Mouse (Mus musculus) liver, postnatal 0 days (tissue): ENCODE results near the gene Xylt1. TPM values are rescaled to one million over a fixed set of nuclear protein-coding genes. Genes with fewer than 3 reads are reported as not detected.
A peak's percentile ranks its signal among the peaks of the same experiment; 100 is the strongest.

Experiments
- ATAC-seq: fragments of 200-750 bp; cut with Nextera tagmentation; 2 replicates; pipeline ENCODE4 v1.8.0; 2017; ENCODE audit warnings: mild to moderate bottlenecking, moderate library complexity
- DNase-seq: peaks from one replicate; pipeline ENCODE4 v3.0.0-alpha.2; 2016
- H3K27ac ChIP-seq: fragments of 300-500 bp; sonication (generic); 2 replicates; pipeline ENCODE4 v1.5.1; 2014; ENCODE audit warnings: antibody characterized with exemption, moderate library complexity, mild to moderate bottlenecking, low read depth
- H3K27me3 ChIP-seq: fragments of 300-500 bp; sonication (generic); 2 replicates; pipeline ENCODE4 v1.6.1; 2014; ENCODE audit warnings: low read length, control low read depth, mixed read lengths; ENCODE audit not compliant: insufficient read depth
- H3K36me3 ChIP-seq: fragments of 300-500 bp; sonication (generic); replicated peaks from 2 replicates; pipeline ENCODE4 v1.6.1; 2014; ENCODE audit warnings: mild to moderate bottlenecking, control low read depth, low read length, moderate library complexity, mixed read lengths; ENCODE audit not compliant: insufficient read depth
- H3K4me1 ChIP-seq: fragments of 300-500 bp; sonication (generic); 2 replicates; pipeline ENCODE4 v1.6.1; 2014; ENCODE audit warnings: antibody characterized with exemption, mild to moderate bottlenecking, control low read depth; ENCODE audit not compliant: insufficient read depth
- H3K4me2 ChIP-seq: fragments of 300-500 bp; sonication (generic); 2 replicates; pipeline ENCODE4 v1.6.1; 2014; ENCODE audit warnings: low read depth, mild to moderate bottlenecking, low read length, moderate library complexity, mixed read lengths
- H3K4me3 ChIP-seq: fragments of 300-500 bp; sonication (generic); 2 replicates; pipeline ENCODE4 v1.5.1; 2014; ENCODE audit warnings: low read depth, low read length
- H3K9ac ChIP-seq: fragments of 300-500 bp; sonication (generic); replicated peaks from 2 replicates; pipeline ENCODE4 v1.6.1; 2014; ENCODE audit warnings: mild to moderate bottlenecking, moderate library complexity
- H3K9me3 ChIP-seq: fragments of 300-500 bp; sonication (generic); 2 replicates; pipeline ENCODE4 v1.6.1; 2016; ENCODE audit warnings: mild to moderate bottlenecking, control low read depth, low read length, mixed read lengths
- CTCF ChIP-seq: sonication (generic); IDR thresholded peaks from 2 replicates; pipeline ENCODE4 v1.5.1; 2016; ENCODE audit warnings: antibody characterized with exemption, low read depth
- EP300 ChIP-seq: IDR thresholded peaks from 2 replicates; pipeline ENCODE4 v1.6.1; 2016; ENCODE audit warnings: antibody characterized with exemption, low read depth, mild to moderate bottlenecking
- WGBS: fragments of 180-500 bp; shearing (Covaris S2); extraction: QIAGEN DNeasy Blood & Tissue Kit; methylation state at CpG from one replicate; pipeline ENCODE4 v1.1.7; 2014; ENCODE audit not compliant: insufficient replicate concordance; 5-methylcytosine and 5-hydroxymethylcytosine counted together
- polyA plus RNA-seq: library from polyadenylated mRNA; unstranded; fragments of >200 nt; fragmentation: Nextera tagmentation; extraction: Ambion mirVana; gene quantifications from 2 replicates; pipeline ENCODE4 v1.2.1, GENCODE M21; 2015

Xylt1 gene
- polyA plus RNA-seq, 1 experiment from 2014 or later: 0.31 TPM

DNA sequence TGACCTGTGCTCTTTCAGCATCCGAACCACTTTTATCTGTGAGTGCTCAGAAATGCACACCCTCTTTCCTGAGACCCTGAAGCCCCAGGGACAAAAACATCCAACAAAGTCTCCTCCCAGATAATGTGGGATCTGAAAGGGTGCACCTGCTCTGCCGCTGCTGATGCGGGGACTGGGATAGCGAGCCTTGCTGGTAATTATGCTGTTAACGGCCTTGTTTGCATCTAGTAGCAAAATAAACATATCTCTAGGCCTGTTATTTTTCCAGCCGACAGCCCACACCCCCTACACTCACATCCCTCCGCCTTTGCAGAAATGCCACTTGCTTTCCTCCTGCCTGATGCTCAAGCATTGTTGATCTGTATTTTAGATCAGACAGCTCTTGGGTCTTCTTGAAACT, 219.7 kb downstream of the Xylt1 start:
- no peaks in the 10 kb centered on the region for H3K4me1 ChIP-seq
- H3K9ac ChIP-seq: no peak overlapping the region
- 66% methylated on average over 7 of the region's 7 CpGs for WGBS
- H3K27me3 ChIP-seq: no peaks in the 10 kb centered on the region
- no peak for DNase-seq
- H3K27ac ChIP-seq: no peak overlapping the region
- ATAC-seq: no peak
- H3K4me2 ChIP-seq: no peak overlapping the region
- TF ChIP-seq EP300 (no peak), CTCF (no peak)
- H3K36me3 ChIP-seq: no peaks in the 10 kb centered on the region
- no peaks in the 10 kb centered on the region for H3K9me3 ChIP-seq
- no peak overlapping the region for H3K4me3 ChIP-seq

DNA sequence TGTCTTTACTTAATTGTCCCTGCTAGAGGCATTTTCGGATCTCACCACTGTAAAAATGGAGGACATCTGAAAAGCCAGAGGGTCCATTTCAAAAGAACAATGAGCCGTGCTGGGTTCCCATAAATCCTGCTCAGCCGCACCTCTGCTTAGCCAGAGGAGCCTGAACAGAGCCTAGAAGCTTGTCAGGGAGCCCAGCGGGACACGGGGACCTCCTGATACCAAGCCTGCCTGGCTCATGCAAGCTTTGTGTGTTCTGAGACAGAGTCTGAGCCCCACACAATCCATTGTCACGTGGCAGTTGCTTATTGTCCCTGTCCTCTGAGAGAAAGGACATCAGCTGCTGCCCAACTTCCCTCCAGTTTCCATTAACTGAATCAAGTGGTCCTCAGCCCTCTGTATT, 229.7 kb downstream of the Xylt1 start:
- no peak overlapping the region for H3K4me2 ChIP-seq
- no peak overlapping the region for H3K9ac ChIP-seq
- DNase-seq: no peak
- H3K9me3 ChIP-seq: no peaks in the 10 kb centered on the region
- H3K27ac ChIP-seq: no peak overlapping the region
- 74% methylated on average over 6 of the region's 6 CpGs for WGBS
- H3K27me3 ChIP-seq: no peaks in the 10 kb centered on the region
- H3K36me3 ChIP-seq: no peaks in the 10 kb centered on the region
- peaks cover 15% of the 10 kb centered on the region for H3K4me1 ChIP-seq
- ATAC-seq: no peak
- no peak overlapping the region for H3K4me3 ChIP-seq
- TF ChIP-seq EP300 (no peak), CTCF (no peak)

DNA sequence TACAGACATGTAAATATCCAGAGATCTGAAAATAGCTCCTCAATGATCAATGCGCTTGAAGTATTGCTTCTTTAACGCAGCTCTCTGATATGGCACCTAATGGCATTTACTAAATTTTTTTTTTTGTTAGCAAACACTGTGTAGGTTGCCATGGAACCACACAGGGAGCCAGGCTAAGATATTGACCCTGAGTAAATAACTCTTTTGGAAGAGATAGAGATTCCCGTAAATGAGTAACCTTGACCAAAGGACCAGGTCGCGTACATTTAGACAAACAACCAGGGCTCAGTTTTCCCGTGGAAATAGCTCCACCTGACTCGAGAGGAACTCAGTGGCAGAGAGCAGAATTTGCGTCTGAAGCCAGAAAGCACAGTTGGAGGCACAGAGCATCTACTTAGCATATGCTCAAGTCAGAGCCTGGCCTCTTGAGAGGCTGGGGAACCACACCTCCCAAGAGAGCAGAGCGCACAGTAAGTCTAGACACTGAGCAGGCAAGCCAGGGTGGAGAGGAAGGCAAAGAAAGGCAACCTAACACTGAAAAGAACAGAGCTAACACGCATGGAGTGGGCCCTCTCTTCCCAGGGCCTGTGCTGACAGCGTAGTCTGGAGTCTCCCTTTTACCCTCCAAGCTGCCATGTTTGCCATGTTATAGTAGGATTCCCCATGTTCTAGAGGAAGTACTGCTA, 232.2 kb downstream of the Xylt1 start:
- H3K4me3 ChIP-seq: no peak overlapping the region
- TF ChIP-seq CTCF (no peak), EP300 (no peak)
- peak; percentile 87 for ATAC-seq
- H3K9ac ChIP-seq: no peak overlapping the region
- H3K4me2 ChIP-seq: peak overlapping the region; percentile 36; the same call in 1 of the 2 replicates
- no peaks in the 10 kb centered on the region for H3K36me3 ChIP-seq
- H3K27me3 ChIP-seq: no peaks in the 10 kb centered on the region
- peak; percentile 27 for DNase-seq
- H3K4me1 ChIP-seq: peaks cover 15% of the 10 kb centered on the region
- H3K27ac ChIP-seq: 0 out of 2 replicates have a peak overlapping the region, but pooled peaks have one; percentile 3
- 57% methylated on average over 11 of the region's 11 CpGs for WGBS
- H3K9me3 ChIP-seq: no peaks in the 10 kb centered on the region

DNA sequence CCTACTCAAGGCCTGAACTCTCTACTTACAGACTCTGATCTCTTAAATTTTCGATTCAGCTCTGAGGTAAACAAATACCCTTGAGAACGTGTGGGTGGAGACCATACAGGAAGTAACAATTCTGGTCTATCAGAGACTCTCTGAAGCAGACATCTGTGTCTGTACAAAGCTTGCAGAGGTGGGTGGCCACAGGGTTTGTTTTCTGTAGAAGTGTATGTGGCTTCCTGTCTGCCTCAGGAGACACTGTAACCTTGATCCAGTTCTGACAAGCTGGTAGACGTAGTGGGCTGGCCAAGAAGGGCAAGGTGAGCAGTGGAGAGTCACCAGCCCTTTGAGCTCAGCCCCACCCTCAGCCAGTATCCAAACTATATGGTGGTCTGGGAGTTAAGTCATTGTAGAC, 233.0 kb downstream of the Xylt1 start:
- no peak for DNase-seq
- 12% methylated on average over 3 of the region's 3 CpGs for WGBS
- Histone ChIP-seq H3K27me3 (no peaks in the 10 kb centered on the region), H3K4me2 (no peak overlapping the region), H3K9me3 (no peaks in the 10 kb centered on the region), H3K9ac (no peak overlapping the region), H3K4me1 (peaks cover 15% of the 10 kb centered on the region), H3K4me3 (no peak overlapping the region), H3K36me3 (no peaks in the 10 kb centered on the region), H3K27ac (no peak overlapping the region)
- no peak for ATAC-seq
- no peak for TF ChIP-seq CTCF
- TF ChIP-seq EP300: no peak

DNA sequence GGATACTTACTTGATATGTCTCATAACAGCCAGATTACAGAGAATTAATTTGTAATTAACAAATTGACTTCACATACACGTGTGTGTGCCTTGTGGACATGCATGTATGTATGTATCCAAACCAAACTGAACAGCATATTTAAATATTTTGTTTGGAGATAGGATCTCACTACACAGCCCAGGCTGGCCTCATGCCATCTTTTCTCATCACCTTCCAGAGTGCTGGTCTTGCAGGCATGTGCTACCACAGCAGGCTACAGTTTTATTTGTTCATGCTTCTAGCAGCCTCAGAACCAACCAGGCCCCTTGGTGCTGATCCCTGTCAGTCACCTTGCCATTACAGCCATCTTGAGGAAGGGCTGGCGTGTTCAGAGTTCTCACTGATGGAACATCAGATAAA, 233.6 kb downstream of the Xylt1 start:
- ATAC-seq: no peak
- TF ChIP-seq EP300: no peak
- TF ChIP-seq CTCF: no peak
- 71% methylated on average over 2 of the region's 2 CpGs for WGBS

DNA sequence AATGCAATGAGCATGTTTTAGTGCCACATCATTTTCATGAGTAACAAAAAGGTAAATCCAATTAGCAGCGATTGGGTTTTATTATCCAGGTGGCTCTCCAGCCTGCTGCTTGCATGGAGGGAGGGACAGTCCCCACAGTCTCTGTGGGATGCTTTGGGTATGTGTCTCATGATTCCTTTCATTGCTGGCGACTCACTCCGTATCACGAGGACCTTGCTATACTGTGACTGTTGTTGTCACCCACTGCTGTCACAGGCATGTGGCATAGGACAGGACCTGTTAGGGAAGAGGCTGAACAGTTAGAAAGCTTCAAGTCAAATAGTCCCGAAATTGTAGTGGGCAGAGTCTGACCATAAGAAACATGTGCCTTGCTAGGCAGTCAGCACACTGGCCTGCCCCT, 234.1 kb downstream of the Xylt1 start:
- no peak for ATAC-seq
- WGBS: 74% methylated on average over 5 of the region's 5 CpGs

More for the DNA sequence above, 233.6 kb downstream of the Xylt1 start:
- Histone ChIP-seq H3K27me3 (no peaks in the 10 kb centered on the region), H3K4me2 (no peak overlapping the region), H3K4me1 (peaks cover 15% of the 10 kb centered on the region), H3K27ac (no peak overlapping the region), H3K4me3 (no peak overlapping the region), H3K36me3 (no peaks in the 10 kb centered on the region), H3K9me3 (no peaks in the 10 kb centered on the region), H3K9ac (no peak overlapping the region)
- no peak for DNase-seq

More for the DNA sequence above, 234.1 kb downstream of the Xylt1 start:
- no peak for DNase-seq
- H3K9ac ChIP-seq: no peak overlapping the region
- H3K36me3 ChIP-seq: no peaks in the 10 kb centered on the region
- no peak overlapping the region for H3K27ac ChIP-seq
- H3K4me1 ChIP-seq: peaks cover 15% of the 10 kb centered on the region
- TF ChIP-seq CTCF (no peak), EP300 (no peak)
- H3K4me2 ChIP-seq: no peak overlapping the region
- no peak overlapping the region for H3K4me3 ChIP-seq
- no peaks in the 10 kb centered on the region for H3K9me3 ChIP-seq
- no peaks in the 10 kb centered on the region for H3K27me3 ChIP-seq
